Mouse (Mus musculus) neural tube, embryonic 14.5 days (tissue): ENCODE measurements around the gene Kpna2. TPM values are rescaled to one million over a fixed set of nuclear protein-coding genes. Genes with fewer than 3 reads are reported as not detected.

ENCODE experiments used
- ATAC-seq: fragments of 200-750 bp; cut with Nextera tagmentation; 2 replicates; pipeline ENCODE4 v1.8.0; 2017; ENCODE audit warnings: low read depth, mild to moderate bottlenecking, moderate TSS enrichment, moderate library complexity
- H3K27ac ChIP-seq: fragments of 300-500 bp; sonication (generic); 2 replicates; pipeline ENCODE4 v1.5.1; 2014; ENCODE audit warnings: low read depth, mild to moderate bottlenecking, control low read depth, low read length, moderate library complexity, mixed read lengths
- H3K27me3 ChIP-seq: fragments of 300-500 bp; sonication (generic); 2 replicates; pipeline ENCODE4 v1.6.1; 2014; ENCODE audit warnings: low read length; ENCODE audit not compliant: control insufficient read depth, insufficient read depth
- H3K36me3 ChIP-seq: fragments of 300-500 bp; sonication (generic); 2 replicates; pipeline ENCODE4 v1.6.1; 2014; ENCODE audit warnings: low read length, mixed read lengths; ENCODE audit not compliant: control insufficient read depth, insufficient read depth
- H3K4me1 ChIP-seq: fragments of 300-500 bp; sonication (generic); 2 replicates; pipeline ENCODE4 v1.6.1; 2014; ENCODE audit warnings: low read length; ENCODE audit not compliant: control insufficient read depth, insufficient read depth
- H3K4me2 ChIP-seq: fragments of 300-500 bp; sonication (generic); 2 replicates; pipeline ENCODE4 v1.6.1; 2014; ENCODE audit warnings: mild to moderate bottlenecking, low read depth, low read length, control low read depth
- H3K4me3 ChIP-seq: fragments of 300-500 bp; sonication (generic); 2 replicates; pipeline ENCODE4 v1.5.1; 2014; ENCODE audit warnings: low read depth, low read length, control low read depth, mixed read lengths
- H3K9ac ChIP-seq: fragments of 300-500 bp; sonication (generic); replicated peaks from 2 replicates; pipeline ENCODE4 v1.6.1; 2014; ENCODE audit warnings: low read depth, mild to moderate bottlenecking, control low read depth, low read length, mixed read lengths
- H3K9me3 ChIP-seq: fragments of 300-500 bp; sonication (generic); 2 replicates; pipeline ENCODE4 v1.6.1; 2016; ENCODE audit warnings: low read length; ENCODE audit not compliant: control insufficient read depth
- WGBS: fragments of 180-500 bp; shearing (Covaris S2); extraction: QIAGEN DNeasy Blood & Tissue Kit; methylation state at CpG from one replicate; pipeline ENCODE4 v1.1.7; 2014; 5-methylcytosine and 5-hydroxymethylcytosine counted together
- polyA plus RNA-seq: library from polyadenylated mRNA; unstranded; fragments of >200 nt; fragmentation: Nextera tagmentation; extraction: Ambion mirVana; gene quantifications from 2 replicates; pipeline ENCODE4 v1.2.1, GENCODE M21; 2014

Kpna2 gene
- polyA plus RNA-seq, 1 experiment from 2014 or later: 110 TPM

GRCm38 (mm10) chr11:106976194-106976593, 23.1 kb downstream of the Kpna2 start:
- Histone ChIP-seq H3K27ac (no peak overlapping the region), H3K4me3 (no peak overlapping the region), H3K36me3 (no peaks in the 10 kb centered on the region), H3K4me2 (no peak overlapping the region), H3K9me3 (no peaks in the 10 kb centered on the region), H3K9ac (no peak overlapping the region), H3K4me1 (no peaks in the 10 kb centered on the region), H3K27me3 (no peaks in the 10 kb centered on the region)
- 87% methylated on average over 8 of the region's 8 CpGs for WGBS
- ATAC-seq: no peak

- Histone ChIP-seq H3K9ac (no peak overlapping the region), H3K27ac (no peak overlapping the region), H3K4me3 (no peak overlapping the region), H3K4me2 (no peak overlapping the region), H3K9me3 (no peaks in the 10 kb centered on the region), H3K27me3 (no peaks in the 10 kb centered on the region), H3K36me3 (no peaks in the 10 kb centered on the region), H3K4me1 (no peaks in the 10 kb centered on the region)
- ATAC-seq: no peak
- WGBS: 79% methylated on average over 8 of the region's 8 CpGs
These were observed 23.7 kb downstream of the Kpna2 start for GRCm38 (mm10) chr11:106975419-106976177.

GRCm38 (mm10) chr11:106974440-106974839, 24.9 kb downstream of the Kpna2 start:
- no peak overlapping the region for H3K9ac ChIP-seq
- H3K27ac ChIP-seq: no peak overlapping the region
- 79% methylated on average over 2 of the region's 2 CpGs for WGBS
- H3K9me3 ChIP-seq: no peaks in the 10 kb centered on the region
- no peak overlapping the region for H3K4me2 ChIP-seq
- H3K4me1 ChIP-seq: no peaks in the 10 kb centered on the region
- H3K4me3 ChIP-seq: no peak overlapping the region
- ATAC-seq: no peak
- H3K27me3 ChIP-seq: no peaks in the 10 kb centered on the region
- H3K36me3 ChIP-seq: no peaks in the 10 kb centered on the region

GRCm38 (mm10) chr11:106973016-106973415, 26.3 kb downstream of the Kpna2 start:
- Histone ChIP-seq H3K36me3 (no peaks in the 10 kb centered on the region), H3K4me3 (no peak overlapping the region), H3K4me2 (no peak overlapping the region), H3K27me3 (no peaks in the 10 kb centered on the region), H3K9ac (no peak overlapping the region), H3K4me1 (no peaks in the 10 kb centered on the region), H3K9me3 (no peaks in the 10 kb centered on the region), H3K27ac (no peak overlapping the region)
- ATAC-seq: no peak
- WGBS: 91% methylated on average over 5 of the region's 5 CpGs

GRCm38 (mm10) chr11:106969798-106970197, 29.5 kb downstream of the Kpna2 start:
- WGBS: 95% methylated on average over 8 of the region's 8 CpGs
- no peaks in the 10 kb centered on the region for H3K4me1 ChIP-seq
- no peak for ATAC-seq

GRCm38 (mm10) chr11:106967630-106968029, 31.7 kb downstream of the Kpna2 start:
- ATAC-seq: no peak
- H3K9me3 ChIP-seq: no peaks in the 10 kb centered on the region
- no peak overlapping the region for H3K27ac ChIP-seq
- H3K4me2 ChIP-seq: no peak overlapping the region
- 67% methylated on average over 10 of the region's 10 CpGs for WGBS
- H3K9ac ChIP-seq: no peak overlapping the region
- H3K36me3 ChIP-seq: no peaks in the 10 kb centered on the region
- no peak overlapping the region for H3K4me3 ChIP-seq
- H3K27me3 ChIP-seq: no peaks in the 10 kb centered on the region
- H3K4me1 ChIP-seq: no peaks in the 10 kb centered on the region

More at GRCm38 (mm10) chr11:106969798-106970197, 29.5 kb downstream of the Kpna2 start:
- no peak overlapping the region for H3K4me2 ChIP-seq
- H3K4me3 ChIP-seq: no peak overlapping the region
- H3K36me3 ChIP-seq: no peaks in the 10 kb centered on the region
- no peak overlapping the region for H3K9ac ChIP-seq
- H3K9me3 ChIP-seq: no peaks in the 10 kb centered on the region
- H3K27ac ChIP-seq: no peak overlapping the region
- H3K27me3 ChIP-seq: no peaks in the 10 kb centered on the region

GRCm38 (mm10) chr11:106965881-106966280, 33.5 kb downstream of the Kpna2 start:
- H3K4me1 ChIP-seq: no peaks in the 10 kb centered on the region
- no peaks in the 10 kb centered on the region for H3K36me3 ChIP-seq
- H3K4me2 ChIP-seq: no peak overlapping the region
- H3K9ac ChIP-seq: no peak overlapping the region
- no peaks in the 10 kb centered on the region for H3K27me3 ChIP-seq
- H3K27ac ChIP-seq: no peak overlapping the region
- 88% methylated on average over 4 of the region's 4 CpGs for WGBS
- no peak for ATAC-seq
- no peaks in the 10 kb centered on the region for H3K9me3 ChIP-seq
- H3K4me3 ChIP-seq: no peak overlapping the region

- no peak for ATAC-seq
- H3K9me3 ChIP-seq: no peaks in the 10 kb centered on the region
- H3K27ac ChIP-seq: no peak overlapping the region
- no peaks in the 10 kb centered on the region for H3K4me1 ChIP-seq
- H3K27me3 ChIP-seq: no peaks in the 10 kb centered on the region
- 91% methylated on average over 9 of the region's 9 CpGs for WGBS
- H3K9ac ChIP-seq: no peak overlapping the region
- H3K4me3 ChIP-seq: no peak overlapping the region
- H3K4me2 ChIP-seq: no peak overlapping the region
- no peaks in the 10 kb centered on the region for H3K36me3 ChIP-seq
These were observed 37.0 kb downstream of the Kpna2 start for GRCm38 (mm10) chr11:106962310-106962709.

GRCm38 (mm10) chr11:106961471-106962081, 37.8 kb downstream of the Kpna2 start:
- Histone ChIP-seq H3K9ac (no peak overlapping the region), H3K4me2 (no peak overlapping the region), H3K4me1 (no peaks in the 10 kb centered on the region), H3K36me3 (no peaks in the 10 kb centered on the region), H3K27me3 (no peaks in the 10 kb centered on the region), H3K9me3 (no peaks in the 10 kb centered on the region), H3K4me3 (no peak overlapping the region), H3K27ac (no peak overlapping the region)
- 76% methylated on average over 13 of the region's 13 CpGs for WGBS
- no peak for ATAC-seq
